Mouse (Mus musculus) gastrocnemius, adult 8-10 months (tissue): ENCODE data around the gene Rec114. TPM values are rescaled to one million over a fixed set of nuclear protein-coding genes. Genes with fewer than 3 reads are reported as not detected.

Experiments used
- DNase-seq, 2 experiments: peaks; one replicate each; pipeline ENCODE4 v3.0.0; 2022; ENCODE audit warnings: low spot score in 2 of 2
- total RNA-seq, 4 experiments: library from RNA; stranded (reverse); gene quantifications; 2 replicates each; pipeline ENCODE4 v1.2.4; 2022

The Rec114 gene
- total RNA-seq, result under 1 TPM in 1 of 4 experiments, not detected in 3; 0.56 TPM

DNA sequence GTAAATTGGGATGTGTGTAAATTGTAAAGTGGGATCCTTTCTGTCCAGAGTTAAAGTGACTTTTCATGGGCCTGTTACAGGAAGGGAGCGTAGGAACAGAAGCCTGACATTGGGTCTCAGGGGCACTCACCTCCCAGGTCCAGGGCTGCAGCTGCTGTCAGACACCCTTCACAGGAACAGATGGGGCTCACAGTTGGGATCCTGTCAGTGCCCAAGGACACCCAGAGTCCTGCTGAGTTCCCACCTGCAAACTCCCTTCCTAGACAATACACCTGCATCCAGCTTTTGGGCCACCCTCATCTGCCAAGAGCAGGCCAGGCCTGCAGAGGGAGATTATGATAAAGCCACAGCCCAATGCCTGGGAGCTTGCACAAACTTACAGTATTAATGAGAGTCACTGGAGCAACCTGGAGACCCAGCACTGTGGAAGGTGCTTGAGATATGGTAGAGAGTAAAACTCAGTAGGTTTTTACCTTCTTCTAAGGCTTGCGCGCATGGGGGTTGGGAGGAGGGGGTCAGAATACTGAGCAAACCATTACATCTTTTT, at the start of gene Rec114:
Gene Rec114 (minus strand): TSS at position 263 of the 547 bp plus-strand sequence.
- no peak for DNase-seq

DNA sequence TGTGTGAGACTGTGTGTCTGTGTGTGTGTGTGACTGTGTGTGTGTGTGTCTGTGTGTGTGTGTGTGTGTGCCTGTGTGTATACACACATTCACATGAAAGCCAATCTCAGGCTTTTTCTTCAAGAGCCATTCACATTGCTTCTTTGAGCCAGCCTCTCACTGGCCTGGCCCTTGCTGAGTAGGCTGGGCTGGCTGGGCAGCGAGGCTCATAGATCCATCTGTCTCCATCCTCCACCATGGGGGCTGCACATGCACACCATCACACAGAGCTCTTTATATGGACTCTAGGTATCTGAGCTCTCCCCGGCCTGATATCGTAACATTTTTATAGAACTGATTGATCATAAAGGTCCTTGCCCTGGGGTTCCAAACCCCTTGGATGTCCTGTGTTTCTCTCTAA, 45.7 kb upstream of the Rec114 start:
- no peak for DNase-seq

GRCm38 (mm10) chr9:58775363-58775762, 31.6 kb upstream of the Rec114 start:
- no peak for DNase-seq

- DNase-seq, result no peak
Observed at GRCm38 (mm10) chr9:58774761-58775160, 31.0 kb upstream of the Rec114 start.

DNA sequence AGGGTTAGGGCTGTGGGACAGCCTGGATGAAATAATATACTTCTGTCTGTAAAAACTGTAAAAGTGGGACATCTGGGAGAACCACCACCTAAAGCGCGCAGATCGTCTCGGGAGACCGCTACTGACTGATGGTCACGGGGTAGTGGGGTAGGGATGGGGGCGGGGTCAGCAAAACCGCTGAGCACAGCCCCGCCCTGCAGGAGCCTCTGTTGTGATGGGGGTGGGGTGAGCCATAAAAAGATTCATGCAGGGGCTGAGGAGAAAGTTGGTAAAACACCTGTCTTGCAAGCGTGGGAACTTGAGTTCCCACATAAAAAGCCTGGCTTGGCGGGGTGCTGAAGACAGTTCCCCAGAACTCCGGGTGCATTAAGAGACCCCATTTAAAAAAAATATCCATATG, 26.2 kb upstream of the Rec114 start:
- no peak for DNase-seq

GRCm38 (mm10) chr9:58766959-58767955, 23.5 kb upstream of the Rec114 start:
- no peak for DNase-seq

DNA sequence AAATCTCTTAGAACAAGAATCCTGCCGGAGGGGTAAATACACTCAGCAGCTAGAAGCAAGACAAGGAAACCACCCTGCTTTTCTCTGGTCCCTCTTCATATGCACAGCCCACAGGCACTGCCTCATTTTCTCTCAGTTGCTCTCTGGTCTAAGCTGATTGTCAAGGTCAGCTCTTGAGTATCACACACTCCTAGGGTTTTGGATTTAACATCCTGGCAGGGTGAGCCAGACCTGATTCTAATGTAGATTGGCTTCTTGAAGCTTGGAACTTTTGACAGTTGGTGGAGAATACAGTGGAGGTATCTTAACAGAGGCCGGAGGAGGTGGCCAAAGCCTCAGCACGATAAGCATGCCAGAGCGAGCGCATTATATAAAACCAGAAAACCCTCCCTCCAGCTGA, 20.6 kb upstream of the Rec114 start:
- no peak for DNase-seq

DNA sequence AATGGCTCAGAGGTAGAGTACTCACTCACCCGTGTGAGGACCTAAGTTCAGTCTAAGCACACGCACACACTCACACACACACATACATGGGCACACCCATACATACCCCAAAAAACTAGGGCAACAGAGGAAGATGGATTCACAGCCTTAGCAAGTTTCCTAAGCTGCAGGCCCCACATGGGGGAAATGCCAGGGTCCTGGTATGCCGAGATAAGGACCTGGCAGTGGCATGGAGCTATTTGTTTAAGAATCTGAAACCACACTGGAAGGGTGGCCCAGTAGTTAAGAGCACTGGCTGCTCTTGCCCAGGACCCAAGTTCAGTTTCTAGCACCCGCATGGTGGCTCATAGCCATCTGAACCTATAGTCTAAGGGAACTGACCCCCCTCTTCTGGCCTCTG, 19.4 kb upstream of the Rec114 start:
- DNase-seq, result no peak

DNA sequence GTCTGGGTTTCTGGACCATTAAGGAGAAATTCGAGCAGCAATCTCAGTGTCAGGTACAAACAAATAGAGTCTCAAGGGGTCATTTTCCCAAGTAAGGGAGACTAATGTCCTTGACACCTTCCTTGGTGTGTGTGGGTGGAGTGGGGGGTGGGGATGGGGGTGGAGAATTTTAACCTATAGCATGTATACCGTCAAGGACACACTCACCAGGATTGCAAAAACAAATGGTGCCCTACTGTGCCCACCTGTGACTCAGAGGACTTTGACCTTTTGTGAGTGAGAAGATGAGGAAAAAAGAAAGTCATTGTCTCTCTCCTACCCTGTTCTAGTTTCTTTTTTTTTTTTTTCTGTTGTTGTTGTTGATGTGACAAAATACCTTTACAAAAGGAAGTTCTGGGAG, 18.3 kb upstream of the Rec114 start:
- no peak for DNase-seq

DNA sequence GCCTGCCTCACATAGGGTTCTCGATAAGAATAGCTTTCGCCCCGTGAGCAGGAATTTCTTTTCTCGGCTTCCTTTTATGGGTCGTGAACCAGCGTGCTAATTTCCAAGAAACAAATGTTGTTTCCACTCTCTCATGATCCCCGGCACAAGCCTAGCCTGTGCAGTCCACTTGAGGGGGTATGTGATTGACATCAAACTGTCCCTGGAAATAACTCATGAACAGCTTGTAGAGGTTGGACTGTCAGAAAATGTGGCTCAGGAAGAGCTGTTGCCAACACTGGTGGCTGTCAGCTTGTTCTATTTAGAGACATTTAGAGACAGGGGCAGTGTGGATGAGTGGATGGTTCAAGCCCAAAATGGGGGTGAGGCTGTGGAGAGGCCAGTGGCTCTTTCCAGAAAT, 15.0 kb upstream of the Rec114 start:
- DNase-seq, result no peak

- DNase-seq, result no peak
Observed at GRCm38 (mm10) chr9:58756371-58757132, 12.8 kb upstream of the Rec114 start.

- no peak for DNase-seq
Observed at GRCm38 (mm10) chr9:58753606-58754005, 9.8 kb upstream of the Rec114 start.

DNA sequence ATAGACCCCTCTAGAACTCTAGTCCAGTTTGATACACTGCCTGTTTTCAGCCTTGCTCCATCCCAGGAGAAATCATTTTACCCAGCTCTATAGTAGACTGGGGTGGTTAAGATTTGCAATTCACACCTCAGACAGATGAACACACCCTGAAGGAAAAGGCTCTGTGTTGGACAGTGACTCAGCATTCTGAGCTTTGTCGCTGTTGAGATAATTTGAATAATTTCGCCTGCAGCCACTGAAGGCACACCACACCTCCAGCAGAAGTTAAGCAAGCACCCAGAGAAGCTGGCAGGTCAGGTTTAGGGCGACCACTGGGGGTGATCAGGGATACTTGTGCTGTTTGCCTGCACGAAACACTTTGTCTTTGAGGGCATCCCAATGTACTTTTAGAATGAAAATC, 4.4 kb upstream of the Rec114 start:
- DNase-seq, result no peak

DNA sequence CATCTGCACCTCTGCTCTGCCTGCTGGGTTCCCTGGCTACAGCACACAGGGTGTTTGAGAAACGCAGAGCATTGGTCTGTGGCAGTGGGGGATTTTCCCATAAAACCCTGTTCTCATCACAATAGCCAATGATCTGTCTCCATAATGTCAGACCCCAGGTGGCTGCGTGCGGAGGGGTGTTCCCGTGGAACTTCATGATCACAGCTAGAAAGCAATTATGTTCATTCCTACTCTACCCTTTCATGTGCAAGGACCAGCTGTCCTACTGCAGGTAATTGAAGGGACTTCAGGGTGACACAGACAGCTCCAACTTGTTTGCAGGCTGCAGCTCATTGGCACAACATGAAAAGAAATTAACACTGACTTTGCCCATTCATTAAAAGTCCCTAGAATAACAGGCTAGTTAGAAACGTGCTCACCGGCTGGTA, 3.6 kb upstream of the Rec114 start:
- no peak for DNase-seq

DNA sequence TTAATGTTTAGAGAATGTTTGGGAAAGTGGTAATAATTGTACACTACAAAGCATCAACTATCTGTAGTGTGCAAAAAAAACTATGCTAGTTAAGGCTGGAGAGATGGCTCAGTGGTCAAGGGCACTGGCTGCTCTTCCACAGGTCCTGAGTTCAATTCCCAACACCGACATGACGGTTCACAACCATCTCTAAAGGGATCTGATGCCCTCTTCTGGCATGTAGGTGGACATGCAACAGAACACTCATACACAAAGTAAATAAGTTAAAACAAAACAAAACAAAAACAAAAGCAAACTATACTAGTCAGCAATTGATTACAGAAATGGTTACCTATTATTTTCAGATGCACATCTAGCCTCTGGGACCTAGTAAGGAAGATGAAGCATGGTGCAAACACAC, 1.1 kb downstream of the Rec114 start:
- DNase-seq, result no peak

DNA sequence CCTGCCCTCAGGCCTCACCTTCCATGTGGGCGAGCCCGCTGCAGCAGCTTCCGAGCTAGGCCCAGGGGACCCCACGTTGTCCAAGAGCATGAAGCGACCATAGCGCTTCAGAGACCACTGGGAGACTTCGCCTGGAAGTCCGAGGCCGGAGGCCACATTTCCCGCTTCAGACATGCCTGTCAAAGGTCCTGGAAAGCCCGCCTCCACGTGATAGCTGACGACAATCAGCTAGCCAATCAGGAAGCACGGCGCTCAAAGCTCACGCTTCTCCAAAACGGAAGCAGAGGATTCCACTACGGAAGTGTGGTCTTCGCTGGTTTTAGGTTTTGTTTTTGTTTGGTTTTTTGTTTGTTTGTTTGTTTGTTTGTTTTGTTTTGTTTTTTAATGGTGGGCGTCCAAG, 2.4 kb downstream of the Rec114 start:
- no peak for DNase-seq

DNA sequence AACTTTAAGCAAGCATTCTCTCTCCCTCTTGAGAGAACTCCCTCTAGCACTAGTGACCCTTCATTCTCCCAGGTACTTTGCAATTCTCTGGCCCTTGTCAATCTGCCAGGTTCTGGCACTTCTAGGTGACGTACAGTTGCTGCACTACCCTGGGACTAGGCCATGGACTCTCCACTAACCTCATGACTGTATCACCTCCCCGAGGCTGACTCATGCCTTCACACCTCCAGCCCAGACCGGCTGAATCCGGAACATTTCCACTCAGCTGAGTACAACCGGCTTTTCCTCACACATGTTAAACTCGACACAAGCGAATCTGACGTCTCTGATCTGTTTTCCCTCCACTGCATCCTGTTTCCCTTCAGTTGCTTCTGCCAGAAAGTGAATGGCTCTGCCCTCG, 4.0 kb downstream of the Rec114 start:
- DNase-seq, result no peak

DNA sequence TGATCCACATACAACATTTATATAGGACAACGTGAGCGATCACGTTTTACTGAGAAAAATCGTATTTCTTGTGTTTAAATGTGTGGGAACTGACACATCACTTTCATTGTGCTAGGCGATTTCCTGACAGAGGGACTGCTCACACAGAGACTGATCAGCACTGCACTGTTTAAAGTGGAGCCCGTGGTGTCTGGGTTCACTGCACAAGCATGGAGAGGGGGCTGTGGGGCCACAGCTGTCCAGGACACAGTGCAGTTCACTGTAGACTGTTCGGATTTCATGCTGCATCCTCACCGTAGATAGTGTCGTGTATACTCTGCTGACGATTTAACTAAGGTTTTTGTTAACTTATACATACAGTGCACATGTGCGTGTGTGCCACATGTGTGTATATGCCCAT, 20.6 kb downstream of the Rec114 start:
- no peak for DNase-seq

GRCm38 (mm10) chr9:58722151-58722550, 21.6 kb downstream of the Rec114 start:
- DNase-seq, result no peak

GRCm38 (mm10) chr9:58721021-58721420, 22.7 kb downstream of the Rec114 start:
- DNase-seq, result no peak

DNA sequence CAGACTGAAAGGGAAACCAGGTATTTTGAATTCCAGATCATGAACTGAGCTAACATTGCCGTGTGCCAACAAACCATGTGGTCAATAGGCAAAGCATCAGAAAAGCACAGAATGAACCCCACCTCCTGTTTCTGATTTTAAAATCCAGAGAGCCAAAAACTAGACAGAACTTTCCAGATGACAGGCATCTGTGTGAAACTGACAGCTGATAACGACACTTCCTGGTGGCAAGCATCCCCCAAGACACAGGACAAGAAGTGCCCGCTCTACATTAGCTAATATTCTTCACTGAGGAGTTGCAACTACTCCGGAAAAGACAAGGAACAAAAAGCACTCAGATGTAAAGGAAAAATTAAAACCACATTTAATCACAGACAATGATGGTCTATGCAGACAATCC, 23.6 kb downstream of the Rec114 start:
- no peak for DNase-seq

DNA sequence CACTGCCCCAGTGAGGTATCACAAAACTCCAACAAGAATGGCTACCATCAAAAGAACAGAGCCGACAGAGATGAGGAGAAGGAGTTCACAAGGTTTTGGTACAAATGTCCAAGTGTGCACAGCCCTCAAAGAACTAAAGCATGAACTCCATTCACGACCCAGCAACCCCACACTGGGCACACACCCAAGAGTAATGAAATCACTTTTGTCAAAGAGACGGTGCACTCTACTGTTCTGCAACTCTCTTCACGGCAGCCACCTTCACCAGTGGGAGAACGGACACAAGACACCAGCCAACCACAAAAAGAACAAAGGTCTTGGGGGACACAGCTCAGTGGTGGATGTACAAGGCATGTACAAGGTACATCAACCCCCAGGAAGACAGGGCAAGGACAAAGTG, 24.3 kb downstream of the Rec114 start:
- DNase-seq, result no peak
